Mouse (Mus musculus): Measurements from ENCODE around the gene Fgfr2.

DNA sequence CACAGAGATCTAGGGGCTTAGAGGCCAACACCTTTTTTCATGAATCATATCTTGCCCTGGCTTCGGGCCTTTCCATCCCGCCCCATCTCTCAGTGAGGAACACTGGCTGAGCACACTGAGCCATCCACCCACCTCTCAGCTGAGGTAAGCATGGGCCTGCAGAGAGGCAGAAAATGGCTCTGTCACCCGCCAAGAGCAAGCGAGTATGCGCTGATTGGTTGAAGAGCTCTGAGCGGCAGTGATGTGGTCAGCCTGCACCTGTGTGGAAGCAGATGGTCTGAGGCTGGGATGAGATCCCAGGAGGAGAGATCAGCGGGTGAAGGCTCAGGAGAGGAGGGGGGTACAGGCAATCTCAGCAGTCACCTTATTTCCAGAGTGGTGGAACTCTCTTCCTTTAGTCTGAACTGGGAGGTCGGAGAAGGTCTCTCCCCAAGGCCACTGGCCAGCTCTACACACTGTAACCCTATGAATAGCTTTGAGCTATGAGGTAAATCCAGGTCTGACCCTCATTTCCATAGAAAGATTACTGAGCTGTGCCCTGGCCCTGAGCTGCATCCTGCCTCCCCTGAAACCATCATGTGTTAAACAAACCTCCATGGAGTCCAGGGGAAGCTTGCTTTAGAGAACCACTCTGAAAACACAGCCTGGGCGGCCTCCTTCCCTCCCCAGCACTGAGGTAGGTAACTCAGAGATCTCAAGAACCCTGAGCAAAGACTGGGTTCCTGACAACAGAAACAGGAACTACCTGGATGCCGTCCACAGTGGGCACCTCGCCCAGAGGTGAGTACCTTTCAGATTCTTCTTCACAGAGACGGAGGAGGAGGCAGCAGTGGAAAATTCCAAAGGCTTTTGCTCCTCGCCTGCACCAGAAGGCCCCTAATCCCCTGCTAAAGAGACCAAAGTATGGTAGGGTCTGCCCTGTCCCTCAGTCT, 316.0 kb downstream of the Fgfr2 start:
- TF ChIP-seq CTCF (conservative IDR thresholded peaks at IDR 0.05; ENCODE audit: low read length) = no peak
- TF ChIP-seq POU5F1 (IDR thresholded peaks at IDR 0.05; ENCODE audit: borderline replicate concordance, low read length) = no peak
- no peak for TF ChIP-seq NANOG (IDR thresholded peaks at IDR 0.05; ENCODE audit: borderline replicate concordance, low read length)

All from E14TG2a.4 (cell line).